Mouse (Mus musculus) hindbrain, embryonic 14.5 days (tissue): ENCODE measurements around the gene Ambra1. TPM values are rescaled to one million over a fixed set of nuclear protein-coding genes. Genes with fewer than 3 reads are reported as not detected.
A peak's percentile ranks its signal among the peaks of the same experiment; 100 is the strongest.

Experiments used
- ATAC-seq: fragments of 200-750 bp; cut with Nextera tagmentation; 2 replicates; pipeline ENCODE4 v1.8.0; 2017; ENCODE audit warnings: moderate number of reproducible peaks, mild to moderate bottlenecking, moderate TSS enrichment, moderate library complexity; ENCODE audit not compliant: low FRiP score
- DNase-seq: peaks from one replicate; pipeline ENCODE4 v3.0.0-alpha.2; 2015; ENCODE audit warnings: low spot score
- H3K27ac ChIP-seq: fragments of 300-500 bp; sonication (generic); 2 replicates; pipeline ENCODE4 v1.5.1; 2014; ENCODE audit warnings: mild to moderate bottlenecking, moderate library complexity
- H3K27me3 ChIP-seq: fragments of 300-500 bp; sonication (generic); 2 replicates; pipeline ENCODE4 v1.6.1; 2014; ENCODE audit warnings: mild to moderate bottlenecking, low read length, mixed read lengths; ENCODE audit not compliant: control insufficient read depth, insufficient read depth
- H3K36me3 ChIP-seq: fragments of 300-500 bp; sonication (generic); replicated peaks from 2 replicates; pipeline ENCODE4 v1.6.1; 2014; ENCODE audit not compliant: control insufficient read depth, insufficient read depth
- H3K4me1 ChIP-seq: fragments of 300-500 bp; sonication (generic); replicated peaks from 2 replicates; pipeline ENCODE4 v1.6.1; 2014; ENCODE audit warnings: antibody characterized with exemption, low read length, mixed read lengths; ENCODE audit not compliant: control insufficient read depth, insufficient read depth
- H3K4me2 ChIP-seq: fragments of 300-500 bp; sonication (generic); replicated peaks from 2 replicates; pipeline ENCODE4 v1.6.1; 2014; ENCODE audit warnings: mild to moderate bottlenecking, moderate library complexity
- H3K4me3 ChIP-seq: fragments of 300-500 bp; sonication (generic); replicated peaks from 2 replicates; pipeline ENCODE4 v1.5.1; 2014; ENCODE audit warnings: mild to moderate bottlenecking, low read length
- H3K9ac ChIP-seq: fragments of 300-500 bp; sonication (generic); 2 replicates; pipeline ENCODE4 v1.6.1; 2014
- H3K9me3 ChIP-seq: fragments of 300-500 bp; sonication (generic); 2 replicates; pipeline ENCODE4 v1.6.1; 2016; ENCODE audit warnings: low read length; ENCODE audit not compliant: control insufficient read depth
- WGBS: fragments of 180-500 bp; shearing (Covaris S2); extraction: QIAGEN DNeasy Blood & Tissue Kit; methylation state at CpG from one replicate; pipeline ENCODE4 v1.1.7; 2014; 5-methylcytosine and 5-hydroxymethylcytosine counted together
- polyA plus RNA-seq: library from polyadenylated mRNA; unstranded; fragments of >200 nt; fragmentation: Nextera tagmentation; extraction: Ambion mirVana; gene quantifications from 2 replicates; pipeline ENCODE4 v1.2.1, GENCODE M21; 2014

Ambra1 gene
- polyA plus RNA-seq, 1 experiment from 2014 or later = 22.2 TPM

- 94% methylated on average over 8 of the region's 8 CpGs for whole genome bisulfite sequencing
- no peak for ATAC-seq
Observed at GRCm38 (mm10) chr2:91900431-91900830, 170.5 kb downstream of the Ambra1 start.

GRCm38 (mm10) chr2:91902336-91902735, 172.4 kb downstream of the Ambra1 start:
- ATAC-seq (no peak), DNase-seq (no peak)
- no peaks in the 10 kb centered on the region for H3K9me3 ChIP-seq
- peaks cover 32% of the 10 kb centered on the region for H3K36me3 ChIP-seq
- no peaks in the 10 kb centered on the region for H3K27me3 ChIP-seq
- no peaks in the 10 kb centered on the region for H3K4me1 ChIP-seq
- H3K4me2 ChIP-seq = no peak overlapping the region
- no peak overlapping the region for H3K9ac ChIP-seq
- 66% methylated on average over 5 of the region's 5 CpGs for WGBS
- H3K4me3 ChIP-seq = no peak overlapping the region
- no peak overlapping the region for H3K27ac ChIP-seq

More at GRCm38 (mm10) chr2:91900431-91900830, 170.5 kb downstream of the Ambra1 start:
- H3K9me3 ChIP-seq = no peaks in the 10 kb centered on the region
- H3K4me3 ChIP-seq = no peak overlapping the region
- no peak for DNase-seq
- H3K27me3 ChIP-seq = no peaks in the 10 kb centered on the region
- no peak overlapping the region for H3K9ac ChIP-seq
- no peaks in the 10 kb centered on the region for H3K4me1 ChIP-seq
- peaks cover 18% of the 10 kb centered on the region for H3K36me3 ChIP-seq
- H3K27ac ChIP-seq = no peak overlapping the region
- H3K4me2 ChIP-seq = no peak overlapping the region

- no peaks in the 10 kb centered on the region for H3K4me1 ChIP-seq
- peaks cover 30% of the 10 kb centered on the region for H3K36me3 ChIP-seq
- DNase-seq (no peak), ATAC-seq (no peak)
- no peak overlapping the region for H3K4me2 ChIP-seq
- no peak overlapping the region for H3K9ac ChIP-seq
- H3K27ac ChIP-seq = no peak overlapping the region
- H3K4me3 ChIP-seq = no peak overlapping the region
- no peaks in the 10 kb centered on the region for H3K27me3 ChIP-seq
- no peaks in the 10 kb centered on the region for H3K9me3 ChIP-seq
- 93% methylated on average over 3 of the region's 3 CpGs for WGBS
Observed at GRCm38 (mm10) chr2:91903171-91903925, 173.4 kb downstream of the Ambra1 start.

- H3K27me3 ChIP-seq = no peaks in the 10 kb centered on the region
Observed at GRCm38 (mm10) chr2:91904618-91905307, 174.8 kb downstream of the Ambra1 start.

GRCm38 (mm10) chr2:91906141-91906540, 176.2 kb downstream of the Ambra1 start:
- Histone ChIP-seq H3K4me2 (no peak overlapping the region), H3K4me3 (no peak overlapping the region), H3K36me3 (peaks cover 45% of the 10 kb centered on the region), H3K9ac (no peak overlapping the region), H3K4me1 (no peaks in the 10 kb centered on the region), H3K27me3 (no peaks in the 10 kb centered on the region), H3K9me3 (no peaks in the 10 kb centered on the region), H3K27ac (no peak overlapping the region)
- WGBS = 92% methylated on average over 2 of the region's 2 CpGs
- no peak for ATAC-seq
- DNase-seq = no peak

More at GRCm38 (mm10) chr2:91904618-91905307, 174.8 kb downstream of the Ambra1 start:
- Histone ChIP-seq H3K9me3 (no peaks in the 10 kb centered on the region), H3K4me3 (no peak overlapping the region), H3K4me1 (no peaks in the 10 kb centered on the region), H3K27ac (peak overlapping the region; percentile 20; the same call in 1 of the 2 replicates), H3K9ac (no peak overlapping the region), H3K4me2 (no peak overlapping the region), H3K36me3 (peaks cover 36% of the 10 kb centered on the region)
- peak; percentile 27; the same call in 1 of the 2 replicates for ATAC-seq
- DNase-seq = no peak
- WGBS = 41% methylated on average over 5 of the region's 5 CpGs

- no peak for ATAC-seq
- no peak for DNase-seq
- H3K9me3 ChIP-seq = no peaks in the 10 kb centered on the region
- no peaks in the 10 kb centered on the region for H3K27me3 ChIP-seq
- no peak overlapping the region for H3K4me2 ChIP-seq
- H3K4me3 ChIP-seq = no peak overlapping the region
- 87% methylated on average over 3 of the region's 3 CpGs for WGBS
- H3K36me3 ChIP-seq = peaks cover 78% of the 10 kb centered on the region
- H3K9ac ChIP-seq = no peak overlapping the region
- H3K4me1 ChIP-seq = no peaks in the 10 kb centered on the region
- no peak overlapping the region for H3K27ac ChIP-seq
Observed at GRCm38 (mm10) chr2:91912616-91913015, 182.7 kb downstream of the Ambra1 start.

- no peak for DNase-seq
- Histone ChIP-seq H3K27ac (no peak overlapping the region), H3K36me3 (peaks cover 87% of the 10 kb centered on the region), H3K4me3 (no peak overlapping the region), H3K9me3 (no peaks in the 10 kb centered on the region), H3K9ac (no peak overlapping the region), H3K4me2 (no peak overlapping the region), H3K4me1 (no peaks in the 10 kb centered on the region), H3K27me3 (no peaks in the 10 kb centered on the region)
- 89% methylated on average over 7 of the region's 7 CpGs for WGBS
- no peak for ATAC-seq
Observed at GRCm38 (mm10) chr2:91913328-91914110, 183.6 kb downstream of the Ambra1 start.

- Histone ChIP-seq H3K27ac (no peak overlapping the region), H3K4me1 (peaks cover 5% of the 10 kb centered on the region), H3K4me2 (no peak overlapping the region), H3K9ac (no peak overlapping the region), H3K4me3 (no peak overlapping the region), H3K9me3 (no peaks in the 10 kb centered on the region), H3K27me3 (peaks cover 22% of the 10 kb centered on the region), H3K36me3 (peaks cover 74% of the 10 kb centered on the region)
- no peak for ATAC-seq
- WGBS = 92% methylated on average over 7 of the region's 7 CpGs
- no peak for DNase-seq
Observed at GRCm38 (mm10) chr2:91916346-91916977, 186.5 kb downstream of the Ambra1 start.
